Mouse (Mus musculus): Measurements from ENCODE around the gene Lrp1.

The Lrp1 gene

DNA sequence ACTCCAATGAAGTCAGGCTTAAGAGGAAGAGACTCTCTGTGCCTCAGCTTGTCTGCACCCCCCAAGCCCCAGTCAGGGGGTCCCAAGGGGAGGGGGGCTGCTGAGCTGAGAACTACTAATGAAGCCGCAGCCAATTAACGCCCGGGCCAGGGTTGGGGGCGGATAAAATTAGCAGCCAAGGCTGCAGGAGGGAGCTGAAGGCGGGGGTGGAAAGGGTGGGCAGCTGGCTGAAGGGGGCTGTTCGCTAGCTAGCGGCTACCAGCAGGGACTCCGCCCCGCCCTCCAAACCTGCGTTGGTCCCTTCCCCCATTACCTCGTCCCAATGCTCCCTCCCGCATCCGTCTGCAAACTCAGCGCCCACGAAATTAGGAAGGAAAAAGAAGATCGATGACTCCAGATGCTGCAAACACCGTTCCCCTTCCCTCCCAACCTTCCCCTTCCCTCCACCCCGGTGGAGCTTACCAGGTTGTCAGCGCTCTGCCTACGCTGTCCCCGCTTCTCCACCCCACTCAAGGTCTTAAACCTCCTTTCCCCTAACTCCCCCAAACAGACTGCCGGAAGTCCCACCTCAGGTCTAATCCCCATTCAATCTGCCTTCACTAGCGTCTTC lies 96.2 kb downstream of the Lrp1 start:
- no peak for DNase-seq (ENCODE audit: extremely low read depth, low read depth, low spot score)

DNA sequence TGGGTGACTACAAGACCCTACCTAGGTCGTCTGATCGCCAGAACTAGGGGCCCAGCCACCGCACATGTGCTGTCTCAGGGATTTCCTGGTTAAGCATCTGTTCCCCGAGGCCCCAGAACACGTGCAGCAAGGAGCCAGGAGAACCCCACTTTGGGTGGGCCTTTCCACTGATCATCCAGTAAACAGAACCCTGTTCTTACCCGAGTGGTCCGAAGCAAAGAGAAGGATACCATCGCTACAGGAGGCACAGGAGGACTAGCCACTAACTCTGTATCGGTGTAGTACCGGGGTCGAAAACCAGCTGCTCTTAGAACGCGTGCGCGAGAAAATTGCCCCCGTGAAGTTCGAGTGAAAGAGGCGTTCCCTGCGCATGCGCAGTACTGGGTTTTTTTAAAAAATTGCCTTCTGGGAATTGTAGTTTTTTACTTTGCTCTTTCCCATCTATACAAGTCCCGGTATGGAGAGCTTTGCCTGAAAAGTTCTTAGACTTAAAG lies 98.8 kb downstream of the Lrp1 start, which contains the start of gene Shmt2:
Gene Shmt2, minus strand, starts transcription at position 357 of the 494 bp plus-strand sequence.
- DNase-seq (ENCODE audit: extremely low read depth, low read depth, low spot score): no peak

DNA sequence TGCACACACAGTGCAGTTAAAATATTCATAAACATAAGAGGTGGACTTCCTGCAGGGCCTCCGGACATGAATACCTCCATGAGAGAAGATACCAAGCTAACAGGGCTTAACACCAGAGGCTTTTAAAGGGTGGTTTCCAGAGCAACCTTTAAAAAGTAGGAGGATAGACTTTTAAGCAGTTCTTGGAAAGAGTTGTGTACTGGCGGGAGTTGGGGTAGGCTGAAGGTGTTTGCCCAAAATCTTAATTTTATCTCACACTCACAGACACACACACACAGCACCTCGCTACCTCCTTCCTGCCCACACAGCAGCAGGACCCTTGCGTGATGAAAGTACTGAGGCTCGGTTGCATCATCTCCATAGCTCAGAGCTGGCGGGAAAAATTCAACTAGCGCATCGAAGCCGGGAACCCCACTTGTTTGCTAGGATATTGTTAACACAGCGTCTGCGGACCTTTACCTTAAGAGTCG lies 99.3 kb downstream of the Lrp1 start:
- DNase-seq (ENCODE audit: extremely low read depth, low read depth, low spot score): no peak

DNA sequence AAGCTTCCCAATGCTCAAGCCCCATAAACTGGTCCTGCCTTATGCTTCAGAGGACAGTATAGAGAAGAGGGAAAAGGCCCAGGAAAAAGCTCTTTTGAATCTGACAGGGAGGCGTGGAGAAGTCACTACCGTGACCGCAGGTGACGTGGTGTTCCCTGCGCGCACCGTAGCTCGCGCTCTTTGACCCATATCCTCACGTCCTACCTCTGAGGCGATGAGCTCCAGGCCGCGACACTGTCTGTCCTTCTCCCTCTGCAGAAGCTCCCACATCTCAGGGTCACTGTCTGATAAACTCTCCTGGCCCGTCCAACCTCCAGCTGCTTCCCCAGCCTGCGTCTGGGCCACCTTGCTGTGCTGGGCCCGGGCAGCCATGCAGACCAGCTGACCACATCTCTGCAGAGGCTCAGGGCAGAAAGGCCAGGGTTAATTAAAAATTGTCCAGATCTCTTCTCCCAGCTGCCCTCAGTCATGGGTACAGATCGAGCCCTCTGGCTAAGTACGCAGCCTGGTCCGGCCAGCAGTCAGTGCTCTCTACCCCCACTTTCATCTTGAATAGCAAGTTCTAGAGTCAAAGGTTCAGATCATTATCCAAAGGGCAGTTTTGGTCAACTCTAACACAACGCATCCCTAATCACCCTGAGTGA lies 100.1 kb downstream of the Lrp1 start:
- DNase-seq (ENCODE audit: extremely low read depth, low read depth, low spot score): no peak

DNA sequence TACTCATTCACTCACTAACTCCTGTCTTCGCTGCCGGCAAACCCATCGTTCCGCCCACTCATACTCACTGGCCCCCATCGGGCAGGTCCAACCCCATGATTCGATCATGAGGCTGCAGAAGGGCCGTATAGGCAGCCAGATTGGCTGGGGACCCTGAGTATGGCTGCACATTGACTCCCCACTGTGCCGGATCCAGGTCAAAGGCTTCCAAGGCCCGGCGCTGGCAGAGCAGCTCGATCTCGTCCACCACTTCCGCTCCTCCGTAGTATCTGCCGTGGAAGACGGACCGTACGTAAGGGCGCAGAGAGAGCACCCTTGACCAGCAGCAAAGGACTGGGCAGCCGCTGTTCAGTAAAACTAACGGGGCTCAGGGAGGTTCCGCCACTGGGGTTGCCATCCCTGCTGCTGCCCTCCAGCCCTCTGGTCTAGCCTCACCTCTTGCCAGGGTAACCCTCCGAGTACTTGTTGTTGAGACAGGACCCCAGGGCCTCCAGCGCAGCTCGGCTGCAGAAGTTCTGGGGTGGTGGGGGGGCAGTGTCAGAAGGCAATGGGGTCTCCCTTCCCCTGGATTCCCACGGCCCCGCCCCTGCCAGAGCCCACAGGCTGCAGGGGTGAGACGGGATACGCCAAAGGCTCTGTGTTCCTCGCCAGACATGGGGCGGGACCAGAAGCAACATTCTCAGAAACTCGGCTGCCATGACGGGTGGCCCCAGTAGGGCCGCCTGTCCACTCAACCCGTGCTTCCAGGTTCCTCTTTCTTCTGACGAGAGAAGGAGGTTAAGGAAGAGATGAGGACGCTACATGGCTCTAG lies 100.8 kb downstream of the Lrp1 start:
- no peak for DNase-seq (ENCODE audit: extremely low read depth, low read depth, low spot score)

DNA sequence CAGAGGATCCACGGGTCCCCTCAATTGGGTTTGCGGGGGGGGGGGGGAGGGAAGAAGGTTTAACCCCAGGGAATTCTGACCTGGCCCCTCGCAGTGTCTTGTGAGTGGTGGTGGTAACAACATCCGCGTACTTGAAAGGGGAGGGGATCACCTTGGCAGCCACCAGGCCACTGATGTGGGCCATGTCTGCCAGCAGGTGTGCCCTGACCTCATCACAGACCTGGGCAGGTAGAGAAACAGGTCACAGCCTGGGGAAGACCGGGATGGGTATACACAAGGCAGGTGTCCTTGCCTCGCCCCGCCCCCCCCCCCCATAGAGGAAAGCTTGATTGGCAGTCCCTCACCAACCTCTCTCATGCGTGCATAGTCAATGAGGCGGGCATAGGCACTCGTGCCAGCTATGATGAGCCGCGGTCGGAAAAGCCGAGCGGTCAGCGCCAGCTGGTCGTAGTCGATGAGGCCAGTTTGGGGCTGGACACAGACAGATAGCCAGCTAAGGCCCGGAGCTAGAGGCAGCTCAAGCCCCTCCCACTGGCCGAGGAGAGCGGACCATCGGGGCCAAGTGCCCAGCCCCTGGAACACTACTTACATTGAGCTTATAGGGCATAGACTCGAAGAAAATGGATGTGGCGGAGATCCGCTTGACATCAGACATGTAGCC lies 101.8 kb downstream of the Lrp1 start:
- no peak for DNase-seq (ENCODE audit: extremely low read depth, low read depth, low spot score)

DNA sequence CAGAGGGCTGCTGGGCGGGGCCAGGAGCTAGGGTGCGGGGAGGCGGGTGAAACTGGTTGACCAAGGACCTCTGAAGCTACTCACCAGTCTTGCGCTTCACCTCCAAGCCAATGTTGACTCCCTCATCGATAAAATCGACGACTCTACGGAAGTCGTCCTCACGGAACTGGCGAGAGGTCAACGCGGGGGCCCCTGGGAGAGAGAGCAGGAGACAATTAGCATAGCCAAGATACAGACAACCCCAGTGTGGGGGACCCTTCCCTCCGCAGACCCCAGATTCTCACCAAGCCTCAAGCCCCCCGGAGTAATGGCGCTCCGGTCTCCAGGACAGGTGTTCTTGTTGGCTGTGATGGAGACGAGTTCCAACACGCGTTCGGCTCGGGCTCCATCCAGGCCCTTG lies 103.0 kb downstream of the Lrp1 start:
- DNase-seq (ENCODE audit: extremely low read depth, low read depth, low spot score): no peak

DNA sequence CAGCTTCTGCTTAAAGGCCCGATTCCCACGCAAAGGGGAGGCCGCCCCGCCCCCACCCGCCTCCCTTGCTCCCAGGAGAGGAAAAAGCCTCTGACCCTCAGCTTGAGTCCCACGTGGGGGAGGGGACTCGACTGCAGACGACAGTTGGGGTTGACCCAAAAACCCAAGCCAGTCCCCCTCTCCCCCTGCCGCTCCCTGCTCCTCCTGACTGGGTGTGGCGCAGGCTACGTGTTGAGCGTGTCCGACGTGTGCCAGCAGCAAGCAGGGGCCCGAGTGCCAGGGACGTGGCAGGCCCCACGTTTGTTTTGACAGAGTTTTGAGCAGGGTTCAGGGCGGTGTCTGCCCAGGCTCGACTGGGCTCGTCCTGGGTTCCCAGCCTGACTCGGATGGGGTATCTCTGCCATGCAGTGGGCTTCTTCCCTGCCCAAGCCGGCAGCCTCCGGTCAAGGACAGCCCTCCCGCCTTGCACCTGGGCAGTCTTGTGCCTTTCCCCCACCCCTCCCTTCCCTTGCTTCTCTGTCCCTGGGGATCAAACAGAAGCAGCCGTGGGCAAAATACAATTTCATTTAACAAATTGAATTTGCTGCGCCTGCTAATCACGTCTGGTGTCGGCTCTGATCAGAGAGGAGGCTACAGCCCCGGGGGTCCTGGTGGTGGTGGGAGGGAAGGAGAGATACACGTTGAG lies 104.2 kb downstream of the Lrp1 start:
- DNase-seq (ENCODE audit: extremely low read depth, low read depth, low spot score): no peak

DNA sequence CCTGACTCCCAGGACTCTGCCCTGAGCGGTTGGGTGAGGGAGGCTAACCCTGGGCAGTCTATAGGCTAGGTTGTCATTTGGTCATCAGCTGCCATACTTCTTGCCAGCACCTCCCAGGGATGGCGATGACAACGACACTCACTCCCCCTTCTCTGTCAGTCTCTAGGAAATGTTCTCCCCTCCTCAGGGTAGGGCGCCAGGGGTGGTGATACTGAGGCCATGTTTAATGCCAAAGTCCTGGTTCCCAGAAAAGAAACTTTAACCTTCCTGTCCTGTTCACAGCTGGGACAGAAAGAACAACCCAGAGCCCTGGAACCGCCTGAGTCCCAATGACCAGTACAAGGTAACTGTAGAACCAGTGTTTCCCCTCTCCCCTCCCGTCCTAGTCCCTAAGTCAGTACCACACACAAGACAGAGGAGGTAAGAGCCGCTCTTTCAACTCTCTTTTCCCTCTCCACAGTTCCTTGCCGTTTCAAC lies 104.9 kb downstream of the Lrp1 start:
- no peak for DNase-seq (ENCODE audit: extremely low read depth, low read depth, low spot score)

DNA sequence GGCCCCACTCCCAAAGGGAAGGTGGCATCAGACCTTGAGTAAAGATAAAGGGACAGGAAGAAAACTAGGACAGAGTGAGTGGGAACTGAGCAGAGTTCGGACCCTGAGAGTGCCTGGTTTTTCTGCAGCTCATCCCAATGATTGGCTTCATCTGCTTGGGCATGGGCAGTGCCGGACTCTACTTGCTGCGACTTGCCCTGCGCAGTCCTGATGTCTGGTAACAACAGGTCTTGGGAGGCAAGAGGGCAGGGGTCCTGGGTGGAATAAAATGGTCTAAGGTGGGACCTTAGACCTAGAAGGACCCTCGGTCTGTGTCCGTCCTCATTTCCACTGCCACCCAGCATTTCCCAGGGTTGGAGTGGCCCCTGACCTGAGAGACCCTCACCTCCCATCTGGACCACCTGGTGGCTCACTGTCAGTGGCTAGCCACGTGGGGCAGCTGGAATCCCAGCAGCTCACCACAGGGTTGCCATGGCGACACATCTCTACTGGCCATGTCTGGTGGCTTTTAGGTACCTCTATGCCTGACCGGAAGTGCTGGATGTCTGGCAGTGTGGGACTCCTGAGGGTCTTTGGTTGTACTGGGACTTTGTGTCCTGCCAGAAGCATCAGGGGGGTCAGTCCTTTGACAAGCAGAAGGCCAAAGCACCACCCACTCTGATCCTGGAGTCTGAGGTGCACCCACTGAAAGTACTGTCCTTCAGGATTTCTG lies 105.5 kb downstream of the Lrp1 start:
- no peak for DNase-seq (ENCODE audit: extremely low read depth, low read depth, low spot score)

DNA sequence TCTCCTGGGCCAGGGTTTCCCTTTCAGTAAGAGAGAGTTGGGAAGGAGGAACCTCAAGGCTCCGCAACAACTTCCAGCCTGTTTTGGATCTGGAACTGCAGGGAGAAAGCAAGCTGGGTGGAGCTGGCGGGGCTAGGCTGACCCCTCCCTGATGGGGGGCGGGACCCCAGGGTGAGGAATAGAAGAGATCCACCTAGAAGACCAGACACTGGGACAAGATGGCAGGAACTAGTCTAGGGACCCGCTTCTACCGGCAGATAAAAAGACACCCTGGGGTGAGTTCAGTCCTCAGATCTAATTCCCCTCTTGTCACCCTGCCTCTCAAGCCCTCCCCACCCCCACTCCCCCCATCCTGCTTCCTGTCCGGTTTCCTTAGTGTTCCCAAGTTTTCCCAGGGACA lies 106.2 kb downstream of the Lrp1 start, which contains the start of gene Ndufa4l2:
Gene Ndufa4l2, plus strand, starts transcription at position 204 of the 400 bp plus-strand sequence.
- DNase-seq (ENCODE audit: extremely low read depth, low read depth, low spot score): no peak

DNA sequence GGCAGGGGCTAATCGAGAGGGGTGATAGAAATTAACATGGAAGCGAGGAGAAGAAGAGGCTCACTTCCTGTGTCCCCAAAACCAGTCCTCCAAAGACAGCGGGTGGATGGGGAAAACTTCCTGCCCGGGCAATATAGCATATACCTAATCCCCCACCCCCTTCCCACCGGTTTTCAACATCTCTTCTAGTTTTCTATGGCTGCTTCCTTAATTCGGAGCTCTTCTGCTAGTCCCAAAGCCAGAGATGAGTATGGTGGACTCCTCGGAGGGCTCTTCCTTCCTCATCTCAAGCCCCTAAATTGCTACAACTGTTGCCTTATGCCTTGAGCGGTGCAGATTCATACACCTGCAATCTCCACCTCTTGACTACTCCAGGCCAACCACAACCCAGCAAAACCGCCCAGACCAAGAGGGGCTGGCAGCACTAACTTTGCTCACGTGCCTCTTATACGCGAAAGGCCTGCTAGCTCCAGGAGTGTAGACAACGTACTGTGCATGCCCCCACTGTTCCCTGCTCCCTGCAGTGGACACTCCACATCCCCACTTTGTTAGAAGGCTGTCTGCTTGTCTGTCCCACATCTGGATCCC lies 106.7 kb downstream of the Lrp1 start:
- no peak for DNase-seq (ENCODE audit: extremely low read depth, low read depth, low spot score)

DNA sequence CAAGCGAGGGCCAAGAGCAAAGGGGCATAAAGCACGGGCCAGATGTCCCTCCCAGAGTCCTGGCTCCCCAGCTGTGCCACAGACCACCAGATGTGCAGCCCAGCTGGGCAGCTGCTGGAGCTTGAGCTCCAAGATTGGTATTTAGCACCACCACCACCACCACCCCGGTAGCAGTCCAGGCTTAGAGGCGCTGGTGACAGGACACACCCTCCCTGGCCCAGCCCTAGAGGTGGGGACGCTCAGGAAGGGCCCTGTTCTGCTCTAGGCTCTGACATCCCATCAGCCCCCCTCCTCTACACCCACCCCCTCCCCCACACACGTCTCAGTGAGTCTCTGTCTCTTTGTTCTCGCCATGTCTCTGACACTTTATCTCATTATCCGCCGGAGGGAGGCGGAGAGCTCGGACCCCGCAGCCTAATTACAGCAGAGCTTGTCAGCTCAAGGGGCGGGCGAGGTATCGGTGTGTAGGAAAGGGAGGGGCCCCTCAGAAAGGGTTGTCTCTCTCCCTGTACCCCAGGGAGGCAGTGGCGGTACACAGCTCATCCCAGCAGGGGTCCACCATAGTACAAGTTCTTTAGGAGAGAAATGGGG lies 107.4 kb downstream of the Lrp1 start:
- DNase-seq (ENCODE audit: extremely low read depth, low read depth, low spot score): no peak

DNA sequence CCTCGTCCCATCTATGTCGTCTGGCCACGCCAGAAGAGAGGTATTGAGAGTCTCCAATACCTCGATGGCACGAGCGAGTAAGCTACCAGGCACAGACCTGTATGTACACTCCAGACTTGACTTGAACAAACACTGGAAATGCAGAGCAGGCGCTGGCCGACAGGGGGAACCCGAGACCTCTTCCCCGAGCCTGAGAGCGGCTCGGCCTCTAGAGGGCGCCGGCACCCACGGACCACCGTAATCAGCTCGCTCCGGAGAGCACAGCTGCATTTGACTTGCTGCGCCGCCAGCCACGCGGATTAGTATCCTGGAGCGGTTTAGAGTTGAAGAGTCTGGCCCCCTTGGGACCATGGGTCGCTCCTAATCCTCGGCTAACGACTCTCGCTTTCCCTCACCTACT lies 108.1 kb downstream of the Lrp1 start:
- no peak for DNase-seq (ENCODE audit: extremely low read depth, low read depth, low spot score)

DNA sequence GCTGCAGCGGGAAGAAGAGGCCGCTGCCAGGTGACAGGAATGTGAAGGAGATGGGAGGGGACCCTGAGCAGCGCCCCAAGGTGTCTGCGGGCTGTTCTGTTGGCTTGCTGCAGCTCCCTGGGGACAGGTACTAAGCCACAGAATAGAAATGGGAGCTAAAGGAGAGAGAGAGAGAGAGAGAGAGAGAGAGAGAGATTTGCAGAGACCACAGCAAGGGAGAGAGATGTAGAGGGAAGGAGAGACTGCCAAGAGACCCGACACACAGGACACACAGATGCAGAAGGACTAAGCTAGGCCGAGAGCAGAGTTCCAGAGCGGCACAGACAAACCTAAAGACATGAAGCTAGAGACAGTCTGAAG lies 108.7 kb downstream of the Lrp1 start:
- DNase-seq (ENCODE audit: extremely low read depth, low read depth, low spot score): no peak

DNA sequence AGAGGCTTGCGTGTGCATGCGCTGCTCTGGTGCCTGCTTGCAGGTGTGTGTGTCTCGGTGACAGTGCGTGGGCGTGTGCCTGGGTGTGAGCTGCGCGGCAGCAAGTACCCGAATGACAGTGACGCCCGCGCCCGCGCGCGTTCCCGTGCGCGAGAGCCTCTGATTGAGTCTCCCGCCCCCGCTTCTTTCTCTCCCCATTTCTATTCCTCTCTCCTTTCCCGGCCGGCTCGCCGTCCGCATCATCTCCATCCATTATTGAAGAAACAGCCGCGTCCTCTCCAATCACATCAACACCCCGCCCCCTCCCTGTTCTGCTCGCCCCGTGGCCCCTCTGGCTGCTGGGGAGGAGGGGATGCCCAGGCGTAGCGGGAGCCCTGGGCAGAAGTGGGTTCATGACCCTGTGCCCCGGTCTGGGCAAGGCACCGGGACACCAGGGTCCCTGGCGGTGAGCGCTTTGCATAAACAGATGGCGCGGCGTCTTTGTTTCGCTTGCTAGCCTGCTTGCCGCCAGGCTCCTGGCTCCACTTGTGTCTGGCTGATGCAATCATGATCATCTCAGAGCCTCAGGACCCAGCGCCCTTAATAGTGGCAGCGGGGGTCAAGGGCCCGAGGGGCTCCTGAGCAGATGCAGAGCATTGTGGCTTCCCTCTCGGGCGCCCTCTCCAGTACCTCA lies 109.2 kb downstream of the Lrp1 start:
- no peak for DNase-seq (ENCODE audit: extremely low read depth, low read depth, low spot score)

DNA sequence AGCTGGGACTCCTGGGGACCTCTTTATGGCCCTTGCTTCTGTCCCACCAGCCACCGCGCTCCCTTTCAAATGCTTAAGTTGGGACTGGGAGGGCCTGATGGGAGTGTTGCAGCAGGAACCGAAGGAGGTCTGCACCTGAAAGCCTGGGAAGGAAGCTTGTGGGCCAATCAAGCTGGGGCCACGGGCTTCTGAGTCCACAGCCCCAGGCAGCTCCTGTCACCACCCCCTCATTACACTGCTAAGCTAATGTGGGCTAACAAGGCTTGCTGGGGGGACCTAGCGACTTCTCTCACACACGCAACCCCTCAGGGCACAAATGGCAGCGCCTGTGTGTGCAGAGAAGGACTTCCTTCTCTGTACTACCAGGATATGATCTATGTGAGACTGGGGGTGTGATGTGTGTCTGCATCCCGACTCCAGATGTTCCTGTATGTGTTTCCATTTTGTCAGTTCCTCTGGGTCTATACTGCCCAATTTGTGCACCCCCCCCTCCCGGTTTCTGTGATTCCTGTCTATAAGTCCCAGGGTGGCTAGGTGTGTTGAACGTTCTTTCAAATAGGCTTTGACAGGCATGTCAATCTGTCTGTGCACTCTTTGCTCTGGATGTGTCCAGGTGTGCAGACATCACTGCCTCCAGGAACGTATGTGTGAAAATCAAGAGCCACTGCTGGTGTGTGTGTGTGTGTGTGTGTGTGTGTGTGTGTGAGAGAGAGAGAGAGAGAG lies 109.9 kb downstream of the Lrp1 start:
- no peak for DNase-seq (ENCODE audit: extremely low read depth, low read depth, low spot score)

Measured in fat pad, adult 2 months (tissue).